Mouse (Mus musculus): ENCODE measurements around the gene 9930104L06Rik.

9930104L06Rik gene

DNA sequence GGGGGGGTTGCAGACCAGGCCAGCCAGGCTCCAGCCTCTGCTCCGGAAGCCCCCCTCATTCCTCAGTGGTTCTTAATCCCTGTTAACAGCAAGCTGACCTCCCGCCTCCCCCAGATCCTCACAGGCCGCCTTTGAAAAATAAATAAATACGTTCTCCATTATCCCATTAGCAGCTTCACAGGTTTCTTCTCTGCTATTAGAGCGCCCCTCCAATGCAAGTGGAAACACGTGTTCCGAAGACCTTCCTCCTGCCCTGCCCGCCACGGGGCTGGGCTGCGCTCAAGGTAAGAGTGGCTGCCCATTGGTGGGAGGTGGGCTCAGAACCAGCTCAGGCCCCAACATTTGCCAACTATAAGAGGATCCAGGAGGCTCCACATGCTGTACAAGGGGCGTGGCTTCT lies 25.7 kb downstream of the 9930104L06Rik start:
- no peak for DNase-seq

DNA sequence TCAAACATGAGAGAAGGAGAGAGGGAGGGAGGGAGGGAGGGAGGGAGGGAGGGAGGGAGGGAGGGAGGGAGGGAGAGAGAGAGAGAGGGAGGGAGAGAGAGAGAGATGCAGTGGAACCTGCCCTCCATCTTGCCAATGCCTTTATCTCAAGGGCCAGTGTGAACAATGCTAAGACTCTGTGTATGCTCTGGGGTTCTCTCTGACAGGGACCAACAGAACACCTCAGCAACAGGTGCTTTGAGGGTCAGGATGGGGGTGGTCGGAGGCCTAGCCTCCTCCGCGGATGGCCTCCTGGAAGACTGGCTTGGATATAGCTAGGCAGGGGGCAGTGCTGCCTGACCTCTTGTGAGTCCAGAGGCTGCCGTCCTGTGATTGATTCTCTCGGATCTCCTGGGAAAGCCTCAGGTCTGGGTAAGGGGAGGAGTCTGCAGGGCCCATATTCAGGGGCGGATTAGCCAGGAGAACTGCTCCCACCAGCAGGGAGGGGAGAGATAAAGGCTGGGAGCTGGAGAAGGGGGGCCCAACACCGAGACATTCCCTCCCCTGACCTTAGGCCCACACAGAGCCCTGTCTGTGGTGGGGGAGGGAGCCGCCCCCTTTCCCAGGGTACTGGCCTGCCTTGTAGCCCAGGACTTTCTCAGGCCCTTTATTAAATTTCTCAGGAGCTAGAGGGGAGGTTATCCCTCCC lies 28.2 kb downstream of the 9930104L06Rik start:
- peak; percentile 59 for DNase-seq

DNA sequence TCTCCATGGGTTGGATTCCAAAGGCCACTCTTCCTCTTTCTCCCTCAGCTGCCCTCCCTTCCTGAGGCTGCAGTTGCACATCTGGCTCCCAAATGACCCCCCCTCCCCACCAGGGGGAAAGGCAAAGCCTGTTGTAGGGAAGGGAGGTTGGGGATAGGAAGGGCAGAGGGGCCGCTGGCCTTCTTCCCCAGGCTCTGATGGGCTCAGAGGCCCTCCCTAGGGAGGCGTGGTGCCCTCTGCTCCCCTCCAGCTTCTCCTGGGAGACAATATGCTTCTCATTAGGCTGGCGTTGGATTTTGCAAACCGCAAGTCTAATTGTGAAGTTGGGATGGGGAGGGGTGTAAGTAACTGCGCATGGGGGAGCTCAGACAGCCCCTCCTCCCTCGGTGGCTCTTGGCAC lies 31.9 kb downstream of the 9930104L06Rik start:
- peak; percentile 35 for DNase-seq

DNA sequence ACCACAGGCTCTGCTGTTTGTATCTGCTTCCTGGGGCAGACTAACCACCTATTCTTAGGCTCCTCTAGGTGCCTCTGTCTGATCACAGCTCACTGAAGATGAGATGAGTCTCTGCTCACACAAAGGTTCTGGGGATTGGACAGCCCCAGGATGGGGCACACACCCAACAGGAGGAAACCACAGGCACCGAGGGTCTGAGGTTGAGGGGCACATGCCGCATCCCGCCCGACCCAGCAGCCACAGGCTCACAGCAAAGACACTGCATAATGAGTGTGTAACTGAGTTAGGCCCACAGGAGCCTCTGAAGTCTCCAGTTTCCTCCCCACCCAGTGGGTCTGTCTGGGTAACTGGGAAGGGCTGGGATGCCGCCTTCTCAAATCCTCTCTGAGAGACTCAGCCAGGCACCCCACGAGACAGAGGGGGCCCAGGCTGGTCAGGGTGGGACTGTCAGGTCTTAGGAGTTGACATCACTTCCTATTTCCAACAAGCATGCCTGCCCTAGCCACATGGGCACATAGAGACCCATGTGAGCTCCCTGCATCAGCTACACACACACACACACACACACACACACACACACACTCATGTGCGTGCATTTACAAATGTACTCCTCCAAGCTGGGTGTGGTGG lies 32.5 kb downstream of the 9930104L06Rik start:
- DNase-seq, result no peak

DNA sequence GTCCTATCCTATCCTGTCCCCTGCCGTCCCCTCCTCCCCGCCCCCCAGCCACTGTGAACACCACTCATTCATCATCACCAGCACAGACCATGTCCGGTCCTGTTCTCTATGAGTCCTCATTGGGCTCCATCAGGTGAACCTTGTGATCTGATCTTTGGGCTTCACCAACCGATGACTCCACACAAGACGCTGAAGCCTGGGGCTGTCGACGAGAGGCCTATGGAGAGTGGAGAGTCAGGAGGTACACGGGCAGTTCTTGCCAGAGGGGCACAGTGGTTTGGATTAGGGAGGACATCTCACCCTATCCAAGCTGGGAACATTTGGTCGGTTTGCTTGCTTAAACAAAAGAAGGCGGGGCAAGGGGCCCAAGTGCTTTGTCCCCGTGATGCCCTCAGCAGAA lies 33.3 kb downstream of the 9930104L06Rik start:
- no peak for DNase-seq

DNA sequence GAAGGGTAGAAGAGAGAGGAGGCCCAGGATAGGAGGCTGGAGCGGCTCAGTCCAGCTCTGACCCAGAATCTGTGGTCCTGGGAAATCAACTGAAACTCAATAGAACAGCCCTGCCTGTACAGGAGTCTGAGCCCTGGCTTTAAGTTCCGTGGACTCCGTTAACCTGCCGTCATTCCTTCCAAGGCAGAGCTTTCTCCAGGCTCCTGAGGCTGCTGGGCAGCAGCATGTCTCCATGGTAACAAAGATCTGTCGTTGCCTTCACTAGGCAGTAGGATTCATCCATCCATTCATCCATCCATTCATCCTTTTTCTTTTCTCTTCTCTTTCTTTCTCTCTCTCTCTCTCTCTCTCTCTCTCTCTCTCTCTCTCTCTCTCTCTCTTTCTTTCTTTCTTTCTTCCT lies 33.8 kb downstream of the 9930104L06Rik start:
- DNase-seq, result peak; percentile 18

DNA sequence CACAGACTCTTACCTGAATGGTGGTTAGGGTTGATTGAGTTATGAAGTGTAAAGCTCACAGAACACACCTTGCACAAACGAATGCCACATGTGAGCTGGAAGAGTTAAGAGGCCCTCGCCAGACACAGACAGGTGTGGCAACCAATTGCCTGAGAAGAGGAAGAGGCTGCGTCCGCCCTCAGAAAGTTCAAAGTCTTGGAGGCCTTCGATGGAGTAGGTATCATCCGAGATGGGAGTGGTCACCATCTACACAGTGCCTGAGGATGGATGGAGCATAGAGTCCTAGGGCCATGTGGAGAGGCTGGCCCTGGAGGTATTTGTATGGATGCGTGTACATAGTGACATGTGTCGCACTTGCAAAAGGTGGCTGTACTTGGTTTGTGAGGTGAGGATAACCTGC lies 34.2 kb downstream of the 9930104L06Rik start:
- no peak for DNase-seq

DNA sequence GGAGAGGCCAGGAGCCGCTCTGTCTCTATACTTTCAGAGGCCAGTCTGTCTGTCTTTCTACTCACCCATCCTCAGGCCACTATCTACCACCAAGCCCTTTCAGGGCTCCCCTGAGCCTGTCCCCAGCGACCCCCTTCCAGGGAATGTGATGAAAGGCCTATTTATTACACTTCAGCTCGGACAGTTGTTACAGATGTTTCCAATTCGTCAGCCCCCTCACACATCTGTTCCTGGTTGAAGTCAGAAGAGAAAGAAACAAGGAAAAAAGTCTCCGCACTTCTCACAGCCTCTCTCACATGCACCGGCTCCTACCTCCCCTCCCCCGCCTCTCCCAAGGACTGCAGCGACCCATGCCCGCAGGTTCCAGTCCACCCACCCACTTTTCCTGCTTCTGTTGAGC lies 35.5 kb downstream of the 9930104L06Rik start:
- DNase-seq, result no peak

DNA sequence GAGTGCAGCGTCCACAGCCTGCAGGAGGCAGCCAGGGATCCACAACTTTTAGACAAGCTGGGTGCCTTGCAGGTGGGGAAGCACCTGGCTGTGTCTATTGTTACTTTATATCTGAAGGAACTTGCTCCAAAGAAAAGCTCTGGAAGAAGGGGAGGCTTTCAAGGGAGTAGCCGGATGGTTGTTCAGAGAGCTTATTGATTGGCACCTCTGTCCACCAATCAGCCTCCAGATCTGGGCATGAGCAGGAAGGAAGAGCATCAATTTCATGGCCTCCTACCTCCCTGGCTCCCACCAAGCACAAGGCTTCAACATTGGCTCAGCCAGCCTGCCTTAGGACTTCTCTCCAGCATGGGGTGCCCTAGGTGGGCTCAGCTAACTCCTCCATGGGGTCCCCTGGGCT lies 36.4 kb downstream of the 9930104L06Rik start:
- peak; percentile 60 for DNase-seq

DNA sequence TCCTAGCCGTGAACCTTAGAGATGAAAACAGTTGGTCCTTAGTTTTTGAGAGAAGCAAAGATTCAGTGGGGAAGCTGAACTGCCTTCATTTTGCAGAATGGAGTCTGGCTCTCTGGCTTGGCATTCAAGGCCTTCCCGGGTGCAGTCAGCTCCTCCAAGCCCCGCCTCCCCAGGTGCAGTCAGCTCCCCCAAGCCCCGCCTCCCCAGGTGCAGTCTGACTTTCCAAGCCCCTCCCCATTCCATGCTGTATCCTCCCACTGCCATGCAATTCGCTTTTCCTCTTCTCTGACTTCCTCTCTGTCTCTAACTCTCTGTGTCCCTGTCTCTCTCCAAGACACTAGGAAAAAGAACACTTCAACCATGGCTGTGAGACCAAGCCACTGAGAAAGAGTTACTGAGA lies 41.4 kb downstream of the 9930104L06Rik start:
- DNase-seq, result no peak

DNA sequence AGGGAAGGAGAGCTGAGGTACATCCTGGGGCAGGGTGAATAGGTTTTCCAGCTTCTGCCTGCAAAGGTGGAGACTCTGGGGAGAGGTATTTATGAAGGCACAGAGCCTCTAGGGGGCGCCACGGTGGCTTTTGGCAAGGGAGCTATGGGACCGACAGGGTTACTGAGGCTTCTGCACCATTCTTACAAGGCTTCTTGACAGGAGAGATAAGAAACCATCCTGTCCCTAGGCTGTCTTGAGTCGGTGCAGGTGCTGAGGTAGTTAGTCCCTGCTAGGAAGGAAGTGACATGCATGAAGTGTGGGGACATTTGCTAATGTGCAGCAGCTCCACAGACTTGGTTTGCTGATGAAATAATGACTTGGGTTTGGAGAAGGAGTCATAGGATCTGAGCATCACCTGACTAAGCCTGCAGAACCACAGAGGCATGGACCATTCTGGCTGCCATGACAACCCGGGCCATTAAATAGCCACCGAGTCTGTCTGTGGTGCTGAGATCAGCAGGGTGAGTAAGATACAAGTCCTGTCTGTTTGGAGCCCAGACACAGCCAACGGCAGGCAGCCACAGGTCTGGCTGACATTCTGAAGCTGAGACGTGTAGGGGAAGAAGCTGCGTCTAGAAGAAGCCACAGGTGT lies 47.2 kb downstream of the 9930104L06Rik start:
- DNase-seq, result no peak

DNA sequence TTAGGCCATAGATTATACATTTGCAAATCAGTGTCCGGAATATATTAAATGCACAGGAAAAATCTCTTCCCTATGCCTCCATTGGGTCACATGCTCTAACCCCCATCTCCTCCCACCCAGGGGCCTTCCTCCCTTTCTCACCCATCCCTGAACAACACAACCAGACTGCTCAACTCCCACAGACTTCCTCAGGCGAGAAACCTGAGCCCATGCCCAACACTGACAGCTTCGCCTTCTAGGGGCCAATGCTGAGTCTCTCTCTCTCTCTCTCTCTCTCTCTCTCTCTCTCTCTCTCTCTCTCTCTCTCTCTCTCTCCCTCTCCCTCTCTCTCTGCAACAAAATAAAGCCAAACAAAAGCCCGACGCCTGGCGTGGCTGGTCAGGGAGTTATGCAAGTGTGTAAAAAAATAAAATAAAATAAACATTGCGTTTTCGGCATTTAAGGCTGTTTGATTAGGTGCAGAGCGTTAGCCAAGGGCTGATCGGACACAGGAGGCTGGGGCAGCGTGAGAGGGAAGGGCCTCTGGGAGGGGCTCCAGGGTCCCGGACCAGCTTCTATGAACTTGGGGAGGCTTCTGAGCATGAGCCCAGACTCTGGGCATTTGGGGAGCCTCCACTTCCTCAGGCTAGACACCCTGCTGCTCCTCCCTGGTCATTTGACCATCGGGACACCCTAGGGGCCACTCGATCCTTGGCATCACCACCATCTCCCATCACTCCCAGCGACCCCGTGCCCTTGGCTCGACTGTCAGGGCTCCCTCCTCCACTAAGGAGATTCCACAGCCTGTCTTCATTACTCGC lies 48.2 kb downstream of the 9930104L06Rik start:
- no peak for DNase-seq

DNA sequence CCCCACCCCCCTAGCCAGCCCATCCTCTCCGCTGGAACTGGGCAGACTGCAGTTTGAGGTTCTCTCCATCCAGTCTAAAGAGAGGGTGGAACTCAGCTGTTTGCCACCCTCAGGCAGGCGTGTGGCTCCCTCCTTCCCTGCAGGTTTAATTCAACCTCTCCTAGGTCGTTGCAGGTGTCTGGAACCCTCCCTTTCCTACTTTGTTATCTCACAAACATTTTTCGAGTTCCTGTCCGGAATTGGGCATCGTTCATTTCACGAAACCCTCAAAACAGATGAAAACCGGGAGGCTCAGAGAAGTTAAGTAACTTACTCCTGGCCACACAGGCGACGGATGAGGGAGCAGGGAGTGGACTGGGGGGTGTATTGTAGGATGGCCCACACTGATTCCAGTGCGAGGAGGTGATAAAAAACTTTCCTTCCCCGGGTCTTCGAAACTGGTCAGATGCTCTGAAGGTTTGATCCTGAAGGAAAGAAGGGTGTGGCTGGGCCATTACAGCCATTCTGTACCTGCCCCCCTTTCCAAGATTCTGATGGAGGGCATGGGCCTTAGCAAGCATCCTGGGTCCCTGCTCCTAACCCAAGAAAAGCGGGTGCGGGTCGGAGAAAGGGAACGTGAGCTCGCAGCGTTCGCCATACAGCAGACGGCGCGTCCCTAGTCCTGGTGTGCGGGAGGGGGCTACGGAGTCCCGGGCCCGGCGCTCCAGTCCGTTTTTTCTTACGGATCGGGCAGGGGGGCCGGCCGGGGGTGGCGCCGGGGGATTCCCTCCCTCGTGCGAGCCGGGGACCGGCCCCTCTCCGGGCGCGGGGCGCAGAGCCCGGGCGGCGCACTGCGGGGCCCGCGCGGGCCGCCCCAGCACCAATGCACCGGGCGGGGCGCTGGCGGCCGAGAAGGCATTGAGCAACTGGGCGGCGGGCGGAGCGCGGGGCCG lies 49.1 kb downstream of the 9930104L06Rik start, which contains the start of gene Rspo1:
Gene Rspo1 (plus strand): TSS at position 760 of the 932 bp plus-strand sequence.
- DNase-seq, result no peak

DNA sequence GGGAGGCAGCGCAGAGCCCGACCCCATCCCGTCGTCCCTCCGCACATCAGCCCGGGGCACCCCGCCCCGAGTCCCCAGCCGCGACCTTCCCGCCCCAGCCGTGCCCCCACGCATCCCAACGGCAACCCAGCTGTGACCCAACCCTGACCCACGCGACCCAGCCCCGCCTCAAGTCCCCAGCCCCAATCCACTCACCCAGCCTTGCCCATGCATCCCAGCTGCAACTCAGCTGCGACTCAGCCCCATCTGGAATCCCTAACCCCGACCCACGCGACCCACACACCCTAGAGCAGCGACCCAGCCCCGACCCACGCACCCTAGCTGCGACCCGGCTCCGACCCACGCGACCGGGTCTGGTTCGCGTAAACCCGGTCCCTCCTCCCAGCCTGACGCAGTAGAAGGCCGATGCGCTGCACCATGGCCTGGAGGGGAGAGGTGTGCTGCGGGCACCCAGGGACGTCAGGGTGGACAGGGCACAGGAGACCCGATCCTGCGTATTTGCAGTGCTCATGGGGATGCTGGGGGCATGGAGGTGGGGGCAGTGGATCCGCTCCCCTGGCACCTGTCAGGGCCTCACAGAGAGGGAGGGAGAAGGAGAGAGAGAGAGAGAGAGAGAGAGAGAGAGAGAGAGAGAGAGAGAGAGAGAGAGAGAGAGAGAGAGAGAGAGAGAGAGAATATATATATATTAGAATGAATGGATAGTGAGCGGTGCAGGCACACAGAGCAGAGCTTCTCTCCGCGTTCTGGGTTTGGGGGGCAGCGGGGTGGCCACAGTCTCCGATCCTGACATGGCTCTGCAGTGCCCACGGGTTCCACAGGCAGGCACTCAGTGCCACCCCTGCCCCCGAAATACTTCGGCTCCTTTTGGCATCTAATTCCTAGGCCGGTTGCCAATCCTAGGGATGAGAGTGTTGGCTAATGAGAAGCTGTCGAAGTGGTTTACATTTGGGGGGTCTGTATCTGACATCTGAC lies 50.2 kb downstream of the 9930104L06Rik start:
- DNase-seq, result no peak

DNA sequence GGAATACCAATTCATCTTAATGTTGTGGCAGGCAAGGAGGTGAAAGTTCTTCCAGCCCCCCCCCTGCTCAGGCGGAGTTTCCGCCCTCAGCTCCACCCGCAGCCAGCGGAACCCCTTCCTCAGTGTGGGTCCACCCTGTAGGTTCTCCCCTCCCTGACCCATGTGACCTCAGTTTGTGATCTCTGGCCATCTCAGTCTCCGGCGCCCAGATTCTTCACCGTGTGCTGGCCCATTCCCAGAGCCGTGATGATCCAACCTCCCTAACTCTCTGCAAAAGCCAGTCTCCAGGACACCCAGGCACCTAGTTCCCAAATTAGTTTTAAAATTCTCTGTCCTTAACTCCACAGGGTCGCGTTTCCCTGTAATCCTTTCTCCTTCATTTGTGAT lies 50.9 kb downstream of the 9930104L06Rik start:
- DNase-seq, result no peak

DNA sequence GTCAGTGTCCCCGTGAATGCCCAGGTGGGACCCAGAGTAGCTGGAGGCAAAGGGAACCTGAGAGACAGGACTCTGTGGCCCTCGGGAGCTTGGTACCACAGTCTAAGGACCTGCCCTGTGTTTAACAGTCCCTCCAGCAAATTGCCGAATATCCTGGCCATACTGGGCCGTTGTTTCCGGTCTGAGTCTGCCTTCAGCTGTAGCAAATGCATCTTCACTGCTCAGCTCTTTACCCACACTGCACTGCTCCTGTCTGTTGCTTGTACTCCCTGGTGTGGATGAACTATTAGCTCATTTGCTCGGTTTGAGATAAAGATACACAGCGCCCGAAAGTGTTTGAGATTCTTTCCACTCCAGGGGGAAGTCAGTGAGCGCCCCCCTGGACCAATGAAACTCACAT lies 51.5 kb downstream of the 9930104L06Rik start:
- no peak for DNase-seq

DNA sequence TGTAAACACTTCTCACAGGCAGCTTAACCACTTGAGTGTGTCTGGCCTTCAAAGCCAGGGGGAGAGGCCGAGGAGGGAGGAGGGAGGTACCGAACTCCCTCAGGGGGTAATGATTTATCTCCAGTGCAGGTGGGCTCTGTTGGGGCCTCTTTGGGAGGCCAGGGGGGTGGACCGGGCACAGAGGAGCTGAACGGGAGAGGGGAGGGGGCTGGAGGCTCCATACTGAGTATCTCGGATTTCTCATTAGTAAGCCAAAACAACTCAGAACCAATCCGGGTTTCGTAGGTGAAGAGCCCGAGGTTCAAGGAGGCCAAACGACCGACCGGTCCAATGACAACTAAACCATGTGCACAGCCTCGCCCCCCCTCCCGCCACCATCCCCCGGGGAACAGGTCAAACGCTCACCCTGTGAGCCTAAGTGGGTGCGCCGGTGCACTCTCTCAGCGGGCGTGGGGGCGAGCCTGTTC lies 53.0 kb downstream of the 9930104L06Rik start:
- no peak for DNase-seq

DNA sequence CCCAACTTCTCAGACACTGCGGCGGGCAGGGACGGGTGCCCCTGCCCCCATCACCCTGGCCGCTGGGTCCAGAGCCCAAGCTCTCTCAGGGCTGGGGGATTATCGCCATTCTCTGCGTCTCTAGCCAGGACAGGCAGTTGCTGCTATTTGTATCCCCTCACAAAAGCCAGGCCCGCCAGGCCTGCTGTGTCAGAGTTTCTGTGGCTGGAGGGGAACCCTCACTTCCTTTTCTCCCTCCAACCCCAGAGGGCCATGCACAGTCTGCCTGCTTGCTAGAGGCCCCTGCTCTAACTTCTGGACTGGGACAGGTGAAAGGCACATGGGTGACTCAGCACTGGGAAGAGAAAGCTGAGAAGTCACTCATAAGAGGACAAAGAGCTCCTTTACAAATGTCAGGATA lies 53.5 kb downstream of the 9930104L06Rik start:
- no peak for DNase-seq

Measured in retina, postnatal 1 day (tissue).